Mouse (Mus musculus): ENCODE data around the gene Ttc30a2. TPM values are rescaled to one million over a fixed set of nuclear protein-coding genes. Genes with fewer than 3 reads are reported as not detected.
"Not testable (repeated sequence)": the region's sequence is repeated elsewhere in the genome, so short reads cannot be mapped to it uniquely, and the experiment has no call there.

Ttc30a2 gene
- total RNA-seq, 2 experiments from 2014 or later: 2.2 to 2.8 TPM

- intact Hi-C loops (cut with DNase I): loop anchor here (5.0 kb wide), 2 partner anchors 280 to 375 kb away; partner anchors contain the start of gene Nfe2l2
- DNase-seq: no peak
Observed at GRCm38 (mm10) chr2:75982626-75983025, 4.7 kb upstream of the Ttc30a2 start.

- intact Hi-C loops (cut with DNase I): loop anchor here (5.0 kb wide), 2 partner anchors 279 to 374 kb away; partner anchors contain the start of gene Nfe2l2
- peak; percentile 72 to 85 for DNase-seq
Observed at GRCm38 (mm10) chr2:75981440-75982081, 3.6 kb upstream of the Ttc30a2 start, which contains the start of gene Ttc30a1. TSS of gene Ttc30a1 (minus strand) at chr2:75981967.

GRCm38 (mm10) chr2:75980933-75981439 lies 3.0 kb upstream of the Ttc30a2 start:
- DNase-seq: not testable (repeated sequence)
- intact Hi-C loops (cut with DNase I): loop anchor here (5.0 kb wide), 2 partner anchors 279 to 374 kb away; partner anchors contain the start of gene Nfe2l2

- intact Hi-C loops (cut with DNase I); DNase-seq: not testable (repeated sequence)
Observed at GRCm38 (mm10) chr2:75976070-75976469, 1.9 kb downstream of the Ttc30a2 start.

- DNase-seq: no peak
- intact Hi-C loops (cut with DNase I): no loop called here
Observed at GRCm38 (mm10) chr2:75974131-75974530, 3.8 kb downstream of the Ttc30a2 start.

- intact Hi-C loops (cut with DNase I): loop anchor here (1.0 to 2.0 kb wide), 3 partner anchors 82 to 362 kb away; no protein-coding TSS in a partner anchor
- peak; percentile 54 to 55 for DNase-seq
Observed at GRCm38 (mm10) chr2:75964972-75965371, 13.0 kb downstream of the Ttc30a2 start.

- intact Hi-C loops (cut with DNase I): loop anchor here (1.0 to 2.0 kb wide), 2 partner anchors 81 to 362 kb away; no protein-coding TSS in a partner anchor
- peak; percentile 67 to 71 for DNase-seq
Observed at GRCm38 (mm10) chr2:75964512-75964911, 13.5 kb downstream of the Ttc30a2 start.

- intact Hi-C loops (cut with DNase I): loop anchor here (1.0 to 2.0 kb wide), 2 partner anchors 81 to 361 kb away; no protein-coding TSS in a partner anchor
- no peak for DNase-seq
Observed at GRCm38 (mm10) chr2:75964051-75964450, 13.9 kb downstream of the Ttc30a2 start.

GRCm38 (mm10) chr2:75963211-75963840 lies 14.6 kb downstream of the Ttc30a2 start:
- intact Hi-C loops (cut with DNase I): no loop called here

GRCm38 (mm10) chr2:75960366-75961330 lies 17.3 kb downstream of the Ttc30a2 start:
- DNase-seq: peak; percentile 19 to 21
- intact Hi-C loops (cut with DNase I): loop anchor here (2.0 kb wide), 1 partner anchor 22 kb away; the partner anchor contains the start of gene Ttc30b

More at GRCm38 (mm10) chr2:75963211-75963840, 14.6 kb downstream of the Ttc30a2 start:
- no peak for DNase-seq

GRCm38 (mm10) chr2:75959850-75960365 lies 18.1 kb downstream of the Ttc30a2 start:
- intact Hi-C loops (cut with DNase I): loop anchor here (2.0 kb wide), 1 partner anchor 21 kb away; the partner anchor contains the start of gene Ttc30b
- DNase-seq: peak; percentile 32 to 35

- DNase-seq: peak; percentile 22 to 24
- intact Hi-C loops (cut with DNase I): no loop called here
Observed at GRCm38 (mm10) chr2:75959183-75959849, 18.7 kb downstream of the Ttc30a2 start.

GRCm38 (mm10) chr2:75955709-75956108 lies 22.3 kb downstream of the Ttc30a2 start:
- intact Hi-C loops (cut with DNase I): no loop called here
- no peak for DNase-seq

- intact Hi-C loops (cut with DNase I): no loop called here
- DNase-seq: no peak
Observed at GRCm38 (mm10) chr2:75953320-75953719, 24.6 kb downstream of the Ttc30a2 start.

GRCm38 (mm10) chr2:75950685-75951084 lies 27.3 kb downstream of the Ttc30a2 start:
- DNase-seq: no peak
- intact Hi-C loops (cut with DNase I): no loop called here

- peak; percentile 82 to 87 for DNase-seq
- intact Hi-C loops (cut with DNase I): loop anchor here (2.0 kb wide), 1 partner anchor 22 kb away; no protein-coding TSS in a partner anchor
Observed at GRCm38 (mm10) chr2:75938117-75939063, 39.6 kb downstream of the Ttc30a2 start, which contains the start of gene Ttc30b. TSS of gene Ttc30b (minus strand) at chr2:75938585.

- intact Hi-C loops (cut with DNase I): loop anchor here (2.0 kb wide), 1 partner anchor 23 kb away; no protein-coding TSS in a partner anchor
- DNase-seq: not testable (repeated sequence)
Observed at GRCm38 (mm10) chr2:75937520-75938116, 40.4 kb downstream of the Ttc30a2 start.
